Mouse (Mus musculus) kidney, embryonic 16.5 days (tissue): ENCODE data around the gene Chd1l. TPM values are rescaled to one million over a fixed set of nuclear protein-coding genes. Genes with fewer than 3 reads are reported as not detected.

Experiments used
- polyA plus RNA-seq: library from polyadenylated mRNA; unstranded; fragments of >200 nt; fragmentation: Nextera tagmentation; extraction: Ambion mirVana; gene quantifications from 2 replicates; pipeline ENCODE4 v1.2.1, GENCODE M21; 2015

Chd1l gene
- polyA plus RNA-seq, 1 experiment from 2014 or later = 19.0 TPM

Other genes starting within 250 kb of the Chd1l start
- gene Olfr1402, start 188.2 kb downstream of the Chd1l start, polyA plus RNA-seq = 0.06 TPM in 1 of 2 replicates, not detected in the other
- 3.4 and 4.2 TPM in 2 replicates for gene Fmo5, start 18.6 kb upstream of the Chd1l start, polyA plus RNA-seq
- gene Prkab2, start 48.0 kb upstream of the Chd1l start, polyA plus RNA-seq = 6.4 and 6.9 TPM in 2 replicates
- not detected in 2 replicates for gene Gm17651, start 64.5 kb upstream of the Chd1l start, polyA plus RNA-seq